Mouse (Mus musculus) T-helper 17 cell (primary cell): ENCODE results near the gene Tube1.

Experiments
- in situ Hi-C, 2 experiments: fragments of 300-600 bp; cut with MboI, MseI; formaldehyde crosslinking; loops; 1 replicate in 1 of 2; 2 replicates in 1 of 2; pipeline ENCODE4 v1.15.1; 2025; ENCODE audit warnings: high pct_unique_total_duplicates in 2 of 2

Tube1 gene

DNA sequence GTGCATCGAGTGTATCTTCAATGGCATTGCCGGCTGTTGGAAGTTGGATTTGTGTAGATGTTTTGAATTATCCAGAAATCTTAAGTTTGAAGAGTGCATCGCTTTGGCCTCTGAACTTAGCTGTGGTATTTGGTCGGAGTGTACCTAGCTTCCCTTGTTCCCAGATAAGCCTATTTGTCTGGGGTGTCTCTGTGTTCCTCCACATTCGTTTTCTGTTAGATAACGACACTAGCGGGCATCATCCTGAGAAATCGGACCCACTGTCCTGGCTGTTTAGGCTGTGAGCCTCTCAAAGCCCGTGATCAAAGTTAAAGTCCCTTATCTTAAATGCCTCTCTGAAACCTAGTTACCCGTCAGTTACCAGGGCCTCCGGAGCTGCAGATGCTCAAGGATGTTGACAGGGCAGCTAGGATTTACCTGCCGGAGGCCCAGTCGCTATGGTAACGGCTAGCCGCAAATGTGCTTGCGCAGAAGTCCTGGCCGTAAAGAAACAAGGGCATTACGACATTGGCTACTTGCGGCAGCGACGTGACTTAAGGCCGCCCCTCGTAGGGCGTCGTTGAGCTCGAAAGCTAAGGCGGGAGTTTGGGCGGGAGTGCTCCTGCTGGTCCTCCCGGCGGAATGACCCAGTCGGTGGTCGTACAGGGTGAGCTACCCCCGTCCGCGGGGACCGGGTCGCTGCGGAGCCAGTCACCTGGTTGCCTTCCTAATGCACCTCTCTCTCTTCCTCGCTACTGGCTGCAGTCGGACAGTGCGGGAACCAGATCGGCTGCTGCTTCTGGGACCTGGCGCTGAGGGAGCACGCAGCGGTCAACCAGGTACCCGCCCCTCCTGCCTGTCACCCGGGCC is at the start of gene Tube1, which contains the start of gene Fam229b:
Tube1 (plus strand) TSS at position 515 of the 849 bp plus-strand sequence.
Fam229b (minus strand) TSS at position 453 of the 849 bp plus-strand sequence.
- in situ Hi-C loops, result no loop called here

DNA sequence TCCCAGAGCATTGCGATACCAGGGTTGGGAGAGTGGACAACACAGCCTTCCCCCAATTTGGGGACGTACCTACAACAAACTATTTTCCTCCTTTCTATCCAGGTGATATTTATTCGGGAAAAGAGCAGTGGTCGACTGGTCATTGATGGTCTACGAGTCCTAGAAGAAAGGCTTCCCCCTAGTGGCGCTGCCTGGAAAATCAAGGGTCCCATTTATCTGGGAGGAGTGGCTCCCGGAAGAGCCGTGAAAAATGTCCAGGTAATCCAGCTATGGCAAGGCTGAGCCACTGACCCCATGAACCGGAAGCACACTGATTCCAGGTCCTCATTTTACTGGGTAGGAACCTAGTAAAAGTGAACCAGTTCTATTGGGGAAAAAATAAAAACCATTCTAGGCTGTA is 36.8 kb upstream of the Tube1 start:
- in situ Hi-C loops, result loop anchor here in 1 of 2 experiments (25.0 kb wide), 1 partner anchor 1665 kb away; no protein-coding TSS in a partner anchor

DNA sequence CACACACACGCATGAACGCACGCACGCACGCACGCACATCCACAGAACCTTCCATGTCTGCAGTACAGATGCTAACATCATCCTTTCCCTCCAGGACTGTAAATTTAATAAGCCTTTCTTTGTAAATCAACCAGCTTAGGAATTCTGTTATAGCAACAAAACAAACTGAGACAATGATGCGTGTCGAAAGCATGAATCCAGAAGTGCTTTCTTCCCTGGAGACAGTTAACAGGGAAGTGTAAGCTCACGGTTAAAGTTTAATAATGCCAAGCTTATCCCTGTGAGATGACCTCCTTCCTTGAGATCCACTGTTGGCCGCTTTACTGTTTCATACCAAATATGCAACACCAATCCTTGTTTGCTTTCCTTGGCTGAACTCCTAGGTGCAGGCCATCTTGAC is 35.0 kb upstream of the Tube1 start:
- in situ Hi-C loops, result loop anchor here in 1 of 2 experiments (25.0 kb wide), 1 partner anchor 1664 kb away; no protein-coding TSS in a partner anchor

DNA sequence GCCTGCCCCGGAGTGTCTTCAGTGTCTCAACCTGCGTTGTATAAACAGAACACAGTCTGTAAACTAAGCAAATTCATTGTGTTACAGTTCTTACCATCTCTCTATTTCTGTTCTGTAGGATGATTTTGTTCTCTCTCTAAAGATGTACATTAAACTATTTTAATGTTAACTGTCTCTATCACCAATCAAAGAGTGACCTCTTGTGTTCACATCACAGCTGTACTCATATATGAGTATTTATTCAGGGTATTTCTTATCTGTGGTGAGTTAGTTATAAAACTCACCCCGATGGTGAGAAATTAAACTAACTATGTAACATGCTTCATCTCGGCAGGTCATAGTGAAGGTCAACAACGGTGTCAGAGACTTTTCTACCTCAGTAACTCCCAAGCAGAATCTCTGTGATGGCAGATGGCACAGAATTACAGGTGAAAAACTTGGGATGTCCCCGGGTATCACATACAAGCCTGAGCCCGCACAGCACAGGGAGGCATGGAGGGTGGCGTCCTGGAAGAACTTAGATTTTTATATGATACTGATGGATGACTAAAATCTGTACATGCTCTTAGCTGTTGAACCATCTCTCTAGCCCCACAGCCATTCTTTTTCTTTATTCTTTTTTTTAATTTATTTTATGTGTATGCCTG is 28.9 kb upstream of the Tube1 start:
- in situ Hi-C loops, result no loop called here

DNA sequence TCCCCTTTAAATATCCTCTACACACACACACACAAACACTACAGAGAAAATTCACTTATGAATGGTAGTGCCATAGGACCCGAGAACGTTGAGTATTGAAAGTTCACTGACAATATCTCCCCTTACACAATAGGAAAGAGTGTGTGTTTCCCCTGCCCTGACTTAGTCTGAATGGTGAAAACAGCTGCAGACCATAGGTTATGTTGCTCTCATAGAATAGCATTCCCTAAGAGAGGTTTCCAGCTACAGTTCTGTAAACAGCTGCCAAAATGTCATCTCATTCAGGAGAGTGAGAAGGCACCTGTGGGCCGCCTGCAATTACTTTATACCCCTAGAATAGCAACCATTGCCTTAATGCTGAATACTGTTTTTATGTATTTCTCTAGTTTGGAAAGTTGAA is 27.4 kb upstream of the Tube1 start:
- in situ Hi-C loops, result no loop called here

DNA sequence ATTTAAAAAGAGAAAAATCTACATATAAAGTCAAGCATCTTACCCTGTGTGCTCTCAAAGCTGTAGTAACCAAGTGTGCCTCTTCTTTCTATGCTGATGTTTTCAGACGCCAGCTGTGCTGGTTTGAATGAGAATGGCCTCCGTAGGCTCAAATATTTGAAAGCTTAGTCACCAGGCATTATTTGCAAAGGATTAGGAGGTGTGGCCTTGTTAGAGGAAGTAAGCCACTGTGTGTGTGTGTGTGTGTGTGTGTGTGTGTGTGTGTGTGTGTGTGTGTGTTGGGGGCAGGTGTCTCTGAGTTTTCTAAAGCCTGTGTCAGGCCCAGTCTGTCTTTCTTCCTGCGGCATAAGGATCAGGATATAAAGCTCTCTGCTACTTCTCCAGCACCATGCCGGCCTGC is 26.8 kb upstream of the Tube1 start:
- in situ Hi-C loops, result no loop called here

DNA sequence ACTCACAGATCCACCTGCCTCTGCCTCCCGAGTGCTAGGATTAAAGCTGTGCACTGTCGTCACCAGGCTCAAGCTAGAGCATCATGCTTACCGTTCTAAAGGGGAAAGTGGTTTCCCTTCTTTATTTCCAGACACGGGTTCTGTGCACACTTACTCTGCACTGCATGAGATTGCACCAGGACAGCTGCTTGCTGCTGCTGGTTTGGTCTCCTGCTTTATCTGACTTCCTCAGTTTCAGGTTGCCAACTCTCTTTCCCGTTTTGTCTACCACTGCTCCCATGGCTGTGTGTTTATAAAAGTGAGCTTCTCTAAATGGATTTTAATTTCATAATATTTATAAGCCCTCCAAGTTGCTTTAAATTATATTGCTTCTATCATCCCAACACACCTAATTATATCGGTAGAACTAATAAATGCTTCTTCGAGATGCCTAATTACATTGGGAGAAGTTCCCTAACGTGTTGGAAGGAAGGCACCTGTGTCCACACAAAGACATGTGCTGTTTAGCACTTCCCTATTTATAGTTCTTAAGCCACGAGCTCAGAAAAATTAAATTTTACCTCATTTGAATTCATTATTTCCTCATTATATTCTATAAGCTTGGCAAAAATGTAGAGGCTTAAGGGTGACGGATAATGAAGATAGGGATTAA is 24.8 kb upstream of the Tube1 start:
- in situ Hi-C loops, result no loop called here

DNA sequence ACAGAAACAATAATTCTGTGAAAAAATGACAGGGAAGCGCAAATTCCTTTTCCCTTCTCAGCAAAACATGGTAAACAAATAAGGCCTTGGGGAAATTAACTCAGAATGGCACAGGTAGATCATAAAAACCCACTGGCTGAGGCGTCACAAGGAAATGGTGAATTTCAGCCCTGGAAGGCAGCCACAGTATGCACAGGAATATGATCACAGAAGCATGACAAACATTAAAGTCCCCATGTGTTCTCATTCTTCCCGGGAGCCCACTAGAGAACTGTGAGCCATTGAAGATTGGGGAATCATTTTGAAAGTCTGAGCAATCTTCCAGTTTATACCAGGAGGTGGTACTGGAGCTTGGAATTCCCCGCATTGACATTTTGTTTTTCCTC is 24.3 kb upstream of the Tube1 start:
- in situ Hi-C loops, result no loop called here

DNA sequence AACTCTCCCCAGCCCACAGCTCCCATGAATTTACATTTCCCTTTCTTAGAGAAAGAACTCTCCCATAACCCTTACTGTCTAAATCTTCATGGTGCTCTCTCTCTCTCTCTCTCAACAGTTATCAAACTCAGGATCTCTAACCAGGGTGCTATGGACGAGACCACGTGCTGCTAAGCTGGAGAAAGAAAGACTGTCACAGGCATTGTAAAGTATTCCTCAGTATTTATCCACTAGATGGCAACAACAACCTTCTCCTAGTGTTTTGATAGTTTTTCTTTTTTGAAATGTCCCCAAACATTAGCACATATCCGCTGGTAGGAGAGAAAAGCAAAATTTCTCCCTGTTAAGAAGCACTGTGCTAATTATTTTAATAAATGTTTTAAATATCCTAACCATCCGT is 12.4 kb upstream of the Tube1 start:
- in situ Hi-C loops, result no loop called here

DNA sequence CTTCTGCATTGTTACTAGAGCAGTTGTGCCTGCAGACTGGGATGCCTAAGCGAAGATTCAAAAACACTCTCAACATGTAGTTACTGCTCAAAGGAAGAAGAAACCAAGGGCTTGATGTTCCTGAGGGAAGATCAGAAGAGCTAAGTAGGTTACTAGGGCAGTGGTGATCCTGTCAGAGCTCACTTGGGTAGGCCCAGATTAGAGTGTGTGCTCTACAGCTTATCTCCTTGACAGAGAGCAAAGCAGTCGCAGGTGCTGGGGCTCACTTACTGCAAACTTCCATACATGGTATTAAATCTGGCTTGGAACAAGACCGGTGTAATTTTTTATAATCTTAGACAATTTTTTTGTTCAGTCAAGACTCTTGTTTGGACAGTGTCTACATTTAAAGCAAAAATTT is 4.0 kb downstream of the Tube1 start:
- in situ Hi-C loops, result no loop called here

DNA sequence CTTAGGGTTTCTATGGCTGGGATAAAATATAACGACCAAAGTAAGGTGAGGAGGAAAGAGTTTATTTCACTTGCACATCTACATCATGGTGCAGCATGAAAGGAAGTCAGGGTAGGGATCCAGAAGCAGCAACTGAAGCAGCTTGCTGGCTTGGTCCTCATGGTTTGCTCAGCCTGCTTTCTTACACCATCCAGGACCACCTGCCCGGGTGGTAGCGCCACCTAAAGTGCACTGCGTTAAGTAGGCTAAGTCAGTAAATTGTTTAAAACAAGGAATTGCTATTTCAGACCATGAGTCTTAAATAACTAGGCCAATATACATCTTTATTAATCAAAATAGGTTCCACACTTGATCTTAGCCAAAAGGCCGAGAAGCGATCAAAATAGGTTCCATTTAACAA is 5.0 kb downstream of the Tube1 start:
- in situ Hi-C loops, result no loop called here

DNA sequence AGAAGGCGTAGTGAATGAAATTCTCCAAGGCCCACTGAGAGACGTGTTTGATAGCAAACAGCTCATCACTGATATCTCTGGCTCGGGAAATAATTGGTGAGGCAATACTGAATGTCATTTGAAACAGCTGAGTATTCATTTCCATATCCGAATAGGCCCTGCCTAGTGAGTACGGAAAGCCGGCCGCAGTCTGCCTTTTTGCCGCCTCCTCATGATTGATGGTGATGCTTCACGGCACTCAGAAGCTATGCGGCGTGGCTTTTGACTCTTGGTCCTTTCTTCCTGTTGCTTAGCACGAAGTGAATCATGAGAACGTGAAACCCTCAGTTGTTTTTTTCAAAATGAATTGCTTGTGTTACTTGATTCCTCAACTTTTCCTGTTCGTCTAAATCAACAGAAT is 7.1 kb downstream of the Tube1 start:
- in situ Hi-C loops, result no loop called here

DNA sequence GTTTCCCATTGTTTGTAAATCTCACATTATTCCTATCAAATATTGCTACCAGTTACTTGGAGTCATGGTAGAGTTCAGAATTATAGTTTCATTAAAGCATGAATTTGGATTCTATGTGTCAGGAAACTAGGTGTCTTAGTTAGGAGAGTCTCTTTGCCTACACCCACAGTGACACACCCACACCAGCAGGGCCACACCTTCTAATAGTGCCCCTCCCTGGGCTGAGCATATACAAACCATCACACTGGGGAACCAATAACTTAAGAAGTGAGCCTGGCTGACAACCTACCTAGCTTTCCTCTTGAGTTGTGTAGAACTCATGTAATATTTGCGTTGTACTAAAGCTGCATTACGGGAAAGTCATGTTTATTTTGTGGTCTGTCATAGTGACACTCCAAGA is 7.6 kb downstream of the Tube1 start:
- in situ Hi-C loops, result no loop called here

DNA sequence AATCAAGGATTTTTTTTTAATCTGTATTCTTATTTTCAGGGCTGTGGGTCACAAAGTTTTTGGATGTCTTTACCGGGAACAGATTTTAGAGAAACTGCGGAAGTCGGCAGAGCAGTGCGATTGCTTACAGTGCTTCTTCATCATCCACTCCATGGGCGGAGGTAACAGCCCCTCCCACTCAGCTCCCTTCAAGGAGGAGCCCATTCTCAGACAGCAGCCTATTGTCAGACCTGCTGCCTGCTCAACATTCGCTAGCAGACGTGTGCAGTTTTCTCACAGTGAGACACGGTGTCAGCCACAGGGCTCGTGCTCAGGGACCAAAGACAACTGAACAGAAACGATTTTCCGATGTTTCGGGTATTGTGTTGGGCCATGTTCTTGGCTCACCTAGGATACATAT is 8.4 kb downstream of the Tube1 start:
- in situ Hi-C loops, result no loop called here

DNA sequence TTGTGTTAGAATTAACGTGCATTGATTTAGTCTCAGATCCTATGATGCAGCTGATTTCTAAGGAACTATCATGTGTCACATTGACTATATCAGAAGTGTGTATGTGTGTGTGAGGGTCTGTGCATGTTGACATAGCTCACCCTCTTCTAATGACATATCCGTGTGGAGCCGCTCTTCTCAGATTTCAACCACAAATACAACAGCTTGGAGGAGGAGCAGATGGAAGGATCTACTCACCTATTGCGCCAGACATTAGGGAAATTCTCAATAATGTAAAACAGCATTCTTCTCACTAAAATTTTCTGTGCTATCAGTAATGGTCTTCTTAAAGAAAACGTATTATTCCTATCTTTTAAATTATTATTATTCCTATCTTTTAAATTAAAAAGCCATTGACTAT is 22.9 kb downstream of the Tube1 start:
- in situ Hi-C loops, result loop anchor here in 1 of 2 experiments (25.0 kb wide), 1 partner anchor 1031 kb away; no protein-coding TSS in a partner anchor

DNA sequence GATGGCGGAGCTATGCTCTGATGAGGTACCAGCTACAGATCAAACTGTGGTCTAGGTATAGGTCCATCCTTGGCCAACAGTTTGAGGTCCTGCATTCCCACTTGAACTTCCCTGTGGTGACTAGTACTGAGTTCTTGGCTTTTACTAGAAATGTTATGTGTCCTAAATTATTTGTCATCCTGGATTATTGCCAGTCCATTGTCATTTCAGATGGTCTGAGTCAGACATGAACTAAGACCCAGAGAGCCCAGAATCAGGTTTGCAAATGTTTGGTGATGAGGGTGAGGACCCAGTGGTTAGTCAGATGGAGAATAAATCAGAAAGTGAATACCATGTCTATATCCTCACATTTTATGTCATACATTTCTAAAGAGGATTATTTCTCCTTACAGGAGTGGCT is 23.5 kb downstream of the Tube1 start:
- in situ Hi-C loops, result loop anchor here in 1 of 2 experiments (25.0 kb wide), 1 partner anchor 1030 kb away; no protein-coding TSS in a partner anchor

DNA sequence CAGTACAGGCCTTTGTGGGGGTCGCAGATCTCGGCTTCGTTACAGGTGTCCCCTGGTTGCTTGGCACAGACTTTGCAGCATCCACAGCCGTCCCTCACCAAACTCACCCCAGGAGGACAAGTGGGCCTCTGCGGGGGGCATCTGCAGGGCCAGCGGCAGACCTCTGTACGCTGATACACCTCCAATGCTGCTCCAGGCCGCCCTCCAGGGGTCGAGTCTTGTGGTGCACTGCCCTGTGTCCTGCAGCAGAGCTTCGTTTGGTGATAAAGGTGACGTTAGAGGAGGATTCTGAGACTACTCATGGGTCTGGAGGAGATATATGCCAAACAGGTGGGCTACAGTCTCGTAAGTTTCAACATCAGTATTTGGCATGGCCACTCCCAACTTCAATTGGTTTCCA is 24.5 kb downstream of the Tube1 start:
- in situ Hi-C loops, result loop anchor here in 1 of 2 experiments (25.0 kb wide), 1 partner anchor 1029 kb away; no protein-coding TSS in a partner anchor

DNA sequence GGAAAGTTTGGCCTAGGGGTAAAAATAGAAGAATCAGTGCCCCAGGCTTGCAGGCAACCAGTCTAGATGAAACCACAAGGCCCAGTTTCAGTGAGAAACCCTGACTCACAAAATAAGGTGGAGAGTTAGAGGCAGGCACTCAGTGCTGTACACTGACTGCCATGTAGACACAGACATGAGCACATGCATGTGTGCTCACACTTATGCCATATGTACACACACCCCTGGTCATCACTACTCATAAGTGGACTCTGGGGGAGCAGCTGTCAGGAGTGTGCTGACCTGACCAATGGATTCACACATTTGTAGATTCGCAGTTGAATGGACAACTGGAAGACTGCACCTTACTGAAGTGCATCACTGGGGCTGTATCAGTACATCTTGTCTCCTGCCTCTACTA is 27.6 kb downstream of the Tube1 start:
- in situ Hi-C loops, result loop anchor here (10.0 to 25.0 kb wide), 3 partner anchors 563 to 1093 kb away; partner anchors contain the start of gene Gtf3c6 (in 1 of the 2)

DNA sequence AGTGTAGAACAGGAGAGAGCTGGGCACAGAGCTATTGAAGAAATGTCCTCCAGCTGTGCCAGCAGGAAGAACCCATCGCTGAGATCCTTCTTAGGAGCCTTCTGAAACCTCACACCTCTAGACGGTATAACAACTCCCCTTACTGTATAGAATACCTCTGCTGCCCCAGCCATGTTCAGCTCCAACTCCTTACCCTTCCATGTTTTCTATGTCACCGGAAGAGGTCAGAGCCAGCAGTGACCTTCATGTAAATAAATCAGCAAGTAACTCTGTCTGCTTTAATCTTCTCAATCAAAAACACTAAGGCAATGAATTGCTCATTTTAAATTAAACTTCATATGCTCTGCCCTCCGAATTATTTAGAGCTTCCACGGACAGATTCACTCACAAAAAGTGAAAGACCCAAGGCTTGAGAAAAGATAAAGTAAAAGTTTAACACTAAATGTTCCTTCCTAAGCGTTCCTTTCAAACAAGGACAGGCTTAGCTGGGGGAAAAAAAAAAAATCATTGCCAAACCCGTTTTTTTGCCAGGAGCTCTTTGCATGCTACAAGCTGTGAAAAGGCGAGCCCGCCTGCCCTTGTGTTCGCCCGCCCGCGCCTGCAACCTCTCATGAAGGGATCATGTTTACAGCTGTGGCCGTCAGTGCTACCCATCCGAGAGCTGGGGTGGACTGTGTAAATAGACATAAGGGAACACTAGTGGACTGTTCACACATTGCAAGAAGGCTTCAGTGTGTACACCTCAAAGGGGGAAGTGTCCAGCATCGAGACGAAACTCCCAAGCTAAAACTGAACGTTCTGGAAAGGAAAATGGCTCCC is 29.1 kb downstream of the Tube1 start:
- in situ Hi-C loops, result loop anchor here (10.0 to 25.0 kb wide), 3 partner anchors 562 to 1092 kb away; partner anchors contain the start of gene Gtf3c6 (in 1 of the 2)

DNA sequence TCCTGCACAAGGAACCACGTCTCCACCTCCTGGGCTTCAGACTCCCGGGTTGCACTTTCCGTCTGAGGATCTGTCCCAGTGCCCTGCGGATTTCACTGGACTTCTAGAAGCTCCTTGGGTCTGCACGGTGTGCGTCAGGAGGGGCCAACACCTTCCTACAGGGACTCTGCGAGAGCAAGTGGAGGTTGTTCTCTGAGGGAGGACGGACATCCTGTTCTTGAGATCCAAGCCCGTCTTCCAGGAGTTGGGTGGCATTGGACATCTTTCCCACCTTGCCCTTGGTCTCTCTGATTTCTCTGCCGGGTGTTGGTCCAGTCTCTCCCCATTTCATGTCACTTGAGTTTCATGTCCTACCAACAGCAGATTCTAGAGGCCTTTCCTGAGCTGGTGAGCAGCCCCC is 29.9 kb downstream of the Tube1 start, which contains the start of gene Ccn6:
Ccn6 (minus strand) TSS at position 101 of the 400 bp plus-strand sequence.
- in situ Hi-C loops, result loop anchor here (10.0 to 25.0 kb wide), 3 partner anchors 561 to 1091 kb away; partner anchors contain the start of gene Gtf3c6 (in 1 of the 2)
